Mouse (Mus musculus) testis, postnatal 10 days (tissue): ENCODE data around the gene Camkmt.
A peak's percentile ranks its signal among the peaks of the same experiment; 100 is the strongest.

Experiments
- DNase-seq: peaks from one replicate; pipeline ENCODE4 v3.0.0; 2021; ENCODE audit warnings: low spot score

Gene Camkmt

DNA sequence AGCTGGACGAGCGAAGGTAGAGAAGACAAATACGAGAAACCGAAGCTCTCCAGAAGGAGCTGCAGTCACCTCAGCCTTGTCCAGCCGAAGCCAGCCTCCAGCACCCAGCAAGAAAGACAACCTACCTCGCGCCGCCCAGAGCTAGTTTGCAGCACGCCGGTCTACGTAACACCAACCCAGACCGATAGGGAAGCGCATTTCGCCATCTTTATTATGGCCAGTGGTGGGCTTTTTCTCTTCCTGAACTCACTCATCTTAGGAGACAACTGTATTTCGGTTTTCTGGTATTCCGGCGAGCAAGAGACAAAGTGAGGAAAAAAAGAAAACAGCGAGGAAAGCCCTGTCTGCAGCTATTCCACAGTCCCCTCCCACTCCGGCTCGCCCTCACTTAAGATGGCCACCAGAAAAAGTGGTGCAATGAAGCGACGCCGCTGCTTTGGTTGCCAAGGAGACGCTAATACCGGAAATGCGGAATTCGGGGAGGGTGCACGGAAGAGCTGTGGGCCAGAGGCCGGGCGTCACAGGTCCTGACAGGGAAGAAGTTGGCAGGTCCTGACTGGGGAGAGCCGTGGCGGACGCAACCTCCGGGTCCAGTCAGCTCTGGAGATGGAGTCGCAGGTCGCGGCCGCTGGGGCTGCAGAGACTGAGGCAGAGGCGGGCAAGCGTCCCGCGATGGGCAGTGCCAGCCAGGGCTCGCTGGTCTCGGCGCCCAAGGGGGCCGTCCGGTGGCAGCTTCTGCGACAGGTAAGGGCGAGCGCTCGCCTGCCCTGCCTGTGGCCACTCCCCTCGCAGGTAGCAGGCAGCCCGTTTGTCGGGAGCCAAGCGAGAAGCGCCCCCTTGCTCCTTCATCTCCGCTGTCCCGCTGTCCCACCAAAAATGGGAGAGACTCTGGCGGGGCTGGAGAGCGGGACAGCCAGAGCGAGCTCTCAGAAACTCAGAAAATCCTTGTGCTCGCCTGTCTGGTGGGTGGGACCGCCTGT, at the start of gene Camkmt, which contains the start of gene Prepl:
Gene Camkmt, plus strand, starts transcription at position 433 of the 980 bp plus-strand sequence.
Gene Prepl, minus strand, starts transcription at position 122 of the 980 bp plus-strand sequence.
- peak; percentile 93 for DNase-seq

DNA sequence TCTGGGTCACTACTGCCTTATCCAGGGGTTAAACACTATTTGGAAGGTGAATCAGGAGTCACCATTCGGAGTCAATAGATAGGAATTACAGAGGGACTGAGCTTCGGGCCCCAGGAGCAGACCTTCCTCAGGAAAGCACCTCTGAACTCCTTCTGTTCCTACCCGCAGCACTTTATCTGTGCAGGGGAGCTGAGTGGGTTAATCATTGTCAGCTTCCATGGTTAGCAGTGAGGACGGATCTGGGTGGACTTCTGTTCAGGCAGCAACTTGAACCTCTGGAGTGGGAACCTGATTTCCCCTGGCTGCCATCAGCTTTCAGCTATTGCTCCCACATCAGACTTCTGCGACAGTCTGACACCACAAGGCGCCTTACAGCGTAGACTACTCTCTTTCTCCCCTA, 49.4 kb upstream of the Camkmt start:
- no peak for DNase-seq

DNA sequence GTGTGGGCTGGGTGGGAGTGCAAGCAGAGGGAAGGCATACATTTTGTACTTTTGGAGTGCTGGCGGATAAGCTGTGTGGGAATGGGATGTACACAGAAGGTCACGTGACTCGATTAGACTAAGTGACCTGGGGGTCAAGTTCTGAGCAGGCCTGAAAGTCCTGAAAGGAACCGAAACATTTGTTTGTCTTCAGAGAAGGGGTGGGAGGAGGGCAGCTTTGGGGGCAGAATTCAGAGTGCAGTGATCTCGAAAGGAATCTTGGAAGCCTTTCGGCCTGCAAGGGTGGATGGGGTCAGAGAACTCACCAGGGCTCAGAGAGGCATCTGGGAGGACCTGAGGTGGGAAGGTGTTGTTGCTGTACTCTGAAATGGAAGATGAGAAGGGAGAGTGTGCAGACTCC, 47.9 kb upstream of the Camkmt start:
- DNase-seq = no peak

DNA sequence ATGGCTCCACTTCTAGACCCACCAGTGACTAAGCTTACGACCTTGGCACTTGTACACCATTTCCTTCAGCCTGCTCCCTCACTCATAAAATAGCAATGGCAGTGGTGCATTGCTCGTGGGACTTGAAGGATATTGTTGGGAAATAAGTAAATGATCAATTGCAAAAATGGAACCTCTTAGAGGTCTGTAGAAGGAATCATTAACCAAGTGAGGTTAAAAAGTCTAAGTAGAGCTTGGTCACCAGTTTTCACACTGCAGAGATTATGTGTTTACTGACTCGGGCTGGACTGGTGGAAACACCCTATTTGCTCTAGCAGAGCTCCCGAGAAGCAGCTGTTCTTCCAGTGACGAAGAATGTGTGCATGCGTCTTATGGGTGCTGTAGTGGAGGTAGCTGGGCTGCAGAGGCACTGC, 46.9 kb upstream of the Camkmt start:
- DNase-seq = no peak

DNA sequence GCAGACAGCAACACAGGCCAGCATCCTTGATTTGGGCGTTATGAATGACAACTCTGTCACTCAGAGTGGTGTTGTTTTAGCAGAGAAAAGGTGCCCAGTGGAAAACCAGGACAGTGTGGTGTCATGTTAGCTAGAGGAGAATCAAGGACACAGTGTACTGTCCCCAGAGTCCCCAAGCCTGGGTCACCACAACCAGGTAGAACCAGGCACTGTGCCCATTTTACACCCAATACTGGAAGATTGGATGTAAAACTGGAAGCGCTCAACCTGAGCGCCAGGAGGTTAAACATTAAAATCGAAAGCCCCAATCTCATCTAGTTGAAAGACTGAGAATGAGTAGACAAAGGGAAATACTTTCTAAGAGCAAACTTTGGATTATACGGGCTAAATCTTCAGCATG, 45.9 kb upstream of the Camkmt start:
- DNase-seq = no peak

DNA sequence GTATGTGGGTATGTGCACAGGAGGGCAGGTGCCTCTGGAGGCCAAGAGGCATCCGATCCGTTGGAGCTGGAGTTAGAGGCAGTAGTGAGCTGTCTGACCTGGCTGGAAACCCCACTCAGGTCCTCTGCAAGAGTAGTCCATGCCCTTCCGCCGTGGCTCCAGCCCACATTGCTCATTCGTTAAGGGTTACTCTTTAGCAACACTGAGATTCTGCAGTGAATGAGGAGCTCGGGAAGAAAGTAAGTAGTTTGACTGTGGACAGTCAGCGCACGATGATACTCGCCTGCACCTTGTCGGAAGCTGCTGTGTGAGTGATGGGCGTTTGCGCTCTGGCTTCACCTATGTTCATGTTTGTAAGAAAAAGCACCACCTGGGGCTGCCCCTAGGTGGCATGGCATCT, 45.2 kb upstream of the Camkmt start:
- DNase-seq = no peak

DNA sequence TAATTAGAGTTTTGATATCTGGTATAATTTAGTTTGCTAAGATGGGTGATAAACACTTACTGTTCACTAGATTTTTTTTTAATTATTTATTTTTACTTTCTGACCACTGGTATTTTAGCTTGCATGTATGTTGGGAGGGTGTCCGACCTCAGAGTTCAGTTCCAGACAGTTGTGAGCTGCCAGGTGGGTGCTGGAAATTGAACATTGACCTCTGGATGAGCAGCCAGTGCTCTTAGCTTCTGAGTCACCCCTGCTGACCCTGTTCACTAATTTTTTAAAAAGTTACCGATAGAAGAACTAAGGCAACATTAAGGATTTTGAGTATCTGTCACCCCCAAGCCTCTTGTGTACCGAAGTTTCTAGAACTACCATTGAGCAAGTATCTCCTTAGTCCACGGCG, 42.0 kb upstream of the Camkmt start:
- DNase-seq = no peak

DNA sequence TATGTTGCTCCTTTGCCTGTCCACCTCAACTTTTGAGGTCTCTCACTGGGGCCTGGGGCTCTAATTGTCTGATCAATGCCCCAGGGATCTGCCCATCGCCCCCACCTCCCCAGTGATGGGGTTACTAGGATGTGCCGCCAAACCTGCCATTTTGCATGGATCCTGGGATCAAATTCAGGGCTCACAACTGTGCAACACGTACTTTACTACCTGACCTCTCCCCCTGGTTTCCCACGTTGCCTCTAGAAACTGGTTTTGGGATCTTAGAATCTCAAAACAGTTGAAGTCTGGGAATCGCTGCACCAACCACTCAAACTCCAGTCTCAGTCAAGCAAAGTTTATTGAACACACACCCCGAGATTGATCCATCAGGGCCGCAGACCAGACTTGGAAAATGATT, 32.1 kb upstream of the Camkmt start:
- DNase-seq = no peak

DNA sequence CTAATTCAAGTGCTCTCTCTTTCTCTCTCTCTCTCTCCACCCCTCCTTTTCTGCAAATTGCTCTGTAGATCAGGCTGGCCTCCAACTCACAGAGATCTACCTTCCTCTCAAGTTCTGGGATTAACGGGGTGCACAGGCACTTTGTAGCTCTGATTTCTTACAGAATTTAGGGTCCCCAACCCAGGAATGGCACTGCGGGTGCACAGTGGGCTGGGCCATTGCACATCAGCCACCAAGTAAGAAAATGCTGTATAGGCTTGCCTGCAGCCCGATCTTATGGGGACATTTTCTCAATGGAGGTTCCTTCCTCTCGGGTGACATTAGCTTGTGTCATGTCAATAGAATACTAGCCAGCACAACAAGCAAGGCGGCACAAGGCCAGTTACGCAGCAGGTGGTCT, 31.2 kb upstream of the Camkmt start:
- DNase-seq = no peak

DNA sequence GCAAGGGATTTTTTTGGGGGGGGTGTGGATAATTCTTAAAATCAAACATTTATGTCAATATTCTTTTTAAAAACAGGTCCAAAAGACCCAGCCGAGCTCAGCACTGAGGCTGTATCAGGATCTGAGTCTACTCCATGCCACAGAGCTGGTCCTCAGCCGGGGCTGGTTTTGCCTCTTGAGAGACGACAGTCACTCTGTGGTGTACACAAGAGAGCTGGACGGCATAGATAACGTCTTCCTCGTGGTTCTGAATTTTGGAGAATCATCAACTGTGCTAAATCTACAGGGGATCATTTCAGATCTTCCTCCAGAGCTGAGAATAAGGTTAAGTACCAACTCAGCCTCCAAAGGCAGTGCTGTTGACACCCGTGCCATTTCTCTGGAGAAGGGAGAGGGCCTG, 26.8 kb upstream of the Camkmt start:
- no peak for DNase-seq

DNA sequence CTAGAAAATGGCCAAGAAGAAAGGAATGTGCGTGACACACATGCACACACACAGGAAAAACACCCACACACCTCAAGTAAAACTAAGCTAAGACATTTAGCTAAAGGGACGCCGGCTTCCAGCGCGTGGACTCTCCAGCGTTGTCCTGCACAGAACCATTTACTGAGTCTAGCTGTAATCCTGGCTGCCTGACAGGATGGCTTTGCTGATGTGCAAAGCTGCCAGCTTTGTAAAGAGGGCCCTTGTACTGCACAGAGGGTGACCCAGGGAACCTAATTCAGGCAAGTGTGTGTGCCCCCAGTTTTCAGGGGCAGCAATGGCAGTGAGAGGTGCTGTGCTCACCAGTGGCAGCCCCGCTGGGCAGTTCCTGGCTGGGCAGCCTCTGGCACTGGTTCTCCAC, 23.0 kb upstream of the Camkmt start:
- DNase-seq = no peak

DNA sequence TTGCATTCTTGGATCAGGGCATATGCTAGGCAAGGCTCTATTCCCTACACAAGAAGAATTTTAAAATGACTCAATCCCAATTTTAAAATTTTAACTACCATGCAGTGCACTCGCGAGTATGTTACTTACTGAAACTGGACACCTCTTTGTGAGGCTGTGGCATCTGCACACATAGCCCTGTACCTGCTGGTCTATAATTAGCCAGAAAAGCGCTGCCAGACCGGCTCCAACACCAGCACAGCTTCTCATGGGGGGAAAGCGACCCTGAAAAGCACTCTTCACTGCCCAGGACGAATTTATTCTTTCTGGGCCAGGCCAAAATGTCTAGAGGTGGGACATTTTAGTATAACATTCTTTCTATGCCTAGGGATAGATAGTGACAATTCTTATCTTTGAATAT, 19.7 kb upstream of the Camkmt start:
- DNase-seq = no peak

DNA sequence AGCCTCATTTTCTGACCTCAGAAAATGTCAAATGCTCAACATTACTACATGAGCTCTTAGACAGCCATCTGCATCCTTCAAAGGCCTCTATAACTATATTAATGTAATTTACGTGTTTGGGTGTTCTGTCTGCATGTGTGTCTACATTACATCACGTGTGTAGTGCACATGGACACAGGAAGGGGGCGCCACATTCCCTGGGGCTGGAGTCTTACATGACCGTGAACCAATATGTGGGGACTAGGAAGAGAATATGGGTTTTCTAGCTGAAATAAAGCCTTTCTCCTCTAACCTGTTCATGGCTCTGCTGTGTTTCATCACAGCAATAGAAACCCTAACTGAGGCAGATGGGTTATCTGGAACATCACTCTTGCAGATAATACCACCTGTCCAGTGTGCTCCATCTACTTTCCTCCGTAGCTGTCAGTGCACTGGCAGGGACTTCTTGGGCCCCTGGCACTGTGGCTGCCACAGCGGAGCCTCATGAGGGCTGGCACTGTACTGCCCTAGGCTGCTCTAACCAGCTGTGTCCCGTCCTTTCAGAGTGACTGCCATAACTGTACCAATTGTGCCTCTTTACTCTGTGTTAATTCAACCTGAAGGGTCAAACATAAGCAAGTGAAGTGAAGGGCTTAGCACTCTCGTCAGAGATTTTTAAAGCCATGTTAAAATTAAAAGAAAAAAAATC, 19.1 kb upstream of the Camkmt start:
- no peak for DNase-seq

DNA sequence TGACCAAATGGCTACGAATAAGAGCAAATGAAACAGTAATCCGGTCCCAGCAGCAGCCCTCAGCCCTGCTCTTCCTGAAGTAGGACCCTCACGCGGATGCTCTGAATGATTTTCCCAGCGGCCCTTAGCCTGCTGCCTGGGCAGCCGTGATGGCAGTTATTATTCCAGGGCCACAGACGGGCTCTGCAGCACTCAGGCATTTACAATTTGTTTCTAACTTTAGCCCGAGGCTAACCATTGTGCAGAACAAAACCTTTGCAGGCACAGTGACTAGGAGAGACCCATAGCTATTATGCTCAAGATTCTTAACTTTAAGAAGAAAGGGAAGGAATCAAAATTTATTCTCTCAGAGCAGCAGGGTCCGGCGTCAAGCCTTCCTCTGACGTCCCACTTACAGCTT, 18.0 kb upstream of the Camkmt start:
- DNase-seq = no peak

DNA sequence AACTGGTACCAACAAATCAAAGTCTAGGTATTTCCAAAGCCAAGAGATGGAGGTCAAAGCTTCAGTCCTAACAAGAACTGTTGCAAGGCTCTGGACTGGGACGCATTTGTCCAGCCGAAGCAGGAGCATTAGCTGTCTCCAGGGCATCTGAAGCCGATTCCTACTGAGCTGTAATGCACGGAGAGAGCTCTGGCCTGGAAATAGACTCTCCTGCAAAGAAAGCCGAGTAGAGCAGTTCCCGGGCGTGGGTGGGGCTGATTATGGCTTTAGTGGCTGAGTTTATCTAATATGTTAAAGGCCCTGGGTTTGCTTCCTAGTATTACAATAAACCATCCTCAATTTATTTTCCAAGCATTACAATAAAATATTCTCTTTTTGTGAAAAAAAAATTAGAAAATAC, 17.1 kb upstream of the Camkmt start:
- no peak for DNase-seq

DNA sequence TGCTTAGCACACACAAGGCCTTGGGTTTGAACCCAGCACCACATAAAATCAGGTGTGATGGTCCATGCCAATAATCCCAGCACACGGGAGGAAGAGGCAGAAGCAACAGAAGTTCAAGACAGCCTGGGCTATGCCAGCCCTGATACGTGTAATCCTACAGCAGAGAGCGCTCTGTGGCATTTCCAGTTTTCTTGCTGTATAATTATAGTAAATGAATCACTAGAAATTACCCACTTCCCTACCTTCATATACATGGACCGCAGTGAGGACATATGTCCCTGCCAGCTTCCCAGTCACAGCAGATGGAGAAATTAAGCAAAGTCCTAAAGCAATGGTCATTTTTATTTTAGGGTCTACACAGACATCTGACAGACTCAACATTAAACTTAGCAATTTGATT, 16.3 kb upstream of the Camkmt start:
- DNase-seq = no peak

DNA sequence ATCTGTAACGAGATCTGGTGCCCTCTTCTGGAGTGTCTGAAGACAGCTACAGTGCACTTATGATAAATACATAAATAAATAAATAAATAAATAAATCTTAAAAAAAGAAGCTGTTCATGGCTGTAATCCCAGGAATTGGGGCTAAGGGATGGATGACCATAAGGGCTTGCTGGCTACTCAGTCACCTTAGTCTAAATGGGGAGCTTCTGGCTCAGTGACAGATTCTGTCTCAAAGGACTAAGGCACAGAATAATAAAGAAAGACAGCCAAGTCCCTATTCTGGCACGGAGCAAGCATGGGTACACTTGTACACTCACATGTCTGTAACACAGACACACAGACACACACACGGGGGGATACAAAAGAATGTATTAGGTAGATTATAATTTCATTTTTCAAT, 11.1 kb upstream of the Camkmt start:
- no peak for DNase-seq

DNA sequence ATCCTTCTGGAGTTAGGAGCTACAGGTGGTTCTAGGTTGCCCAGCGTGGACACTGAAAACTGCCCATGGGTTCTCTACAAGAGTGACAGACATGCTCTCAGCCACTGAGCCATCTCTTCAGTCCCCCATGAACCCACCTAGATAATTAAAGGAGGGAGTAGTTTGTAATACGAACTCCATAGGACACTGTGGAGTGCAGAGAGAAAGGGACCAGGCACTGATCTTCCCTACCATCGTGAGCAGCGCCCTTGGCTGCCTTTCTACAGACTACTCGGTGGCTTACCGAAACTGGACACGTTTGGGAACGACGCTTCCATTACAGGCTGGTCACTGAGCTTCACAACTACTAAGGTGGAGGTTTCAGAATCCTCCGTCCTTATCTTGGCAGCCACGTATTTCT, 9.6 kb upstream of the Camkmt start:
- DNase-seq = no peak

DNA sequence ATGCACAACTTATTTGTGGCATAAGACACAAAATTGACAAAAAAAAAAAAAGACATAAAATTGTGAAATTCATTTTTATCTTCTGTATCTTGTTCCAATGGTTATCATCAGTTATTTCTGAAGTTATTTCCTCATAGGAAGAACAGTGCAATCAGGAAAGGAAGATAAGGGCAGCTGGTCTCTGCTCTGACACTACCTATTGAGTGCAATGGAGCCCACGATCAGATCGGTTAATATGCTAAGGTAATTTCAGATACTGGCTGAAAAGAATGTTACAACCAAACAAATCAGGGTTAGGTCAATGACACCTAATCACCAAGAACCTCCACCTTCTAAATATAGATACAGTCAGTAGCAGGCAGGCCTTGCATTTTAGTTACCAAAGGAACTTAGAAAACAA, 5.0 kb upstream of the Camkmt start:
- no peak for DNase-seq

DNA sequence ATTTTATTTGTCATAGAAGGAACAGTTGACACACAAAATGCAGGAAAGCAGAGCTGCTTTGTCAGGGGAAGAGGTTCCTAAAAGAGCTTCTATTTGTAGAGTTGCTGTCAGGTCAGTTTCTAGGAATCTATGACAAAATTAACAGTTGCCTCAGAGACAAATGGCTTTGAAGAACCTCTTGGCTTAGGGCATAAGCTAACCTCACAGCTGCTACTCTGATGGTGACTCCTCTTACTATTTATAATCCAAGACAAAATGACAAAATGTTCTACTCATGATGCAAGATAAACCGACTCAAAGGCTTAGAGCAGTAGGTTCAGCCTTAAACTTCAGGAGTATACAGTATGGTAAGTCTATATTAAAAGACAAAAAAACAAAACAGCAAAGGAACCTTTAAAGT, 3.9 kb upstream of the Camkmt start:
- no peak for DNase-seq

DNA sequence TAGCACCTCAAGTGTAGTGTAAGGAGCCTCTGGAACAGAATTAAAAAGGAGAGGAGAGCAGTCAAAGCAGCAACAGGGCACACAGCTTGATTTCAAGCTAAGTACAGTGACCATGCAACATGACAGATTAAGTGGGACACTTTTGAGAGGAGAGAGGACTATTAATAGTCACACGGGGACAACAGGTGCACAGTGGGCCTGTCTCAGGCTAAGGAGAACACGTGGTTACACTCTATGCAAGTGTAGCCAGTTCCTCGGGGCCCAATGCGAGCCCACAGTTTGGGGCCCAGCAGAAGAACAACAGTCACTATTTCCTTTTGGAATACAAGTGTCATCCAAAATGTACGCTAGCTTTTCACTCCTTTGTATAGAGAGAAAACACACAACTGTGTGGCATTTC, 2.8 kb upstream of the Camkmt start:
- DNase-seq = no peak

DNA sequence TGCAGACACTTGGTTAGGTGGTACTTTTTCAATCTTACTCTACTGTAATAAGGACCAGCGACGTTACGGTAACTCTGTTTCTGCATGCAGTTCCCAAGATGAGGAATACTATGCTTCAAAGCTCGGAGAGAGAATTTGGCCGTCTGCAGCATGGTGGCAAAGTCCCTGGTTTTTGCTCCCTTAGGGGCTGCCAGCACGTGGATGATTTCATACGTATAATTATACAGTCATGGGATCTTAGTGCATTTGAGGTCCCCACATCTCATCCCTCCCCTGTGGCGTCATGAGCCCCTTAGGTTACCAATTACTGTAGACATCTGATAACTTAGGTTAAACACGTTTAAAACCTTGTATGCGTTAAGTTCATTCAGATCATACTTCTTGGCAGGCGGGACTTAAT, 2.0 kb upstream of the Camkmt start:
- DNase-seq = no peak

DNA sequence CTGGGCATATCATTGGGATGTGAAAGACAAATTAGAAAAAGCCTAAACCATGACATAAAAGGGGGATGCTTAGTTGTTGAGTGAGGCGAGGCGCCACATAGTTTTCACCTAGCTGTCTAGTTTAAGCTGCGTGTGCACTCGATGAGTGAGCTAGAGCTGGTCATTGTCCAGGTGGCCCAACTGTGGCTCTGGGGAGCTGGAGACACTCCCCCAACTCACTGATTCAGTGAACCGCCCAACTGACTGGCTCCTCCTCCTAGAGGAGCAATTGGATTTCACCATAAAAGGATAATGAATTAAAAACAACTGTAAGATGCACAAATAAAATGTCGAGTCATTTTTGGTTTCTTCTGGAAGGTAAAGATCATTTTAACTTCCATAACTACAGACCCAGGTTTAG, 1.3 kb upstream of the Camkmt start:
- no peak for DNase-seq
